Mouse (Mus musculus) midbrain, postnatal 0 days (tissue): ENCODE measurements at regions not wholly inside any gene's neighbourhood (a gene's known extent, or its start where the extent isn't known, plus 50 kb on each side); places are given as distances from the start of the nearest gene placed in this dataset.

Experiments used
- ATAC-seq: fragments of 200-750 bp; cut with Nextera tagmentation; 2 replicates; pipeline ENCODE4 v1.8.0; 2017; ENCODE audit warnings: moderate number of reproducible peaks, mild to moderate bottlenecking, moderate TSS enrichment, moderate library complexity; ENCODE audit not compliant: low FRiP score
- DNase-seq: peaks from one replicate; pipeline ENCODE4 v3.0.0-alpha.2; 2015; ENCODE audit warnings: low spot score
- H3K27ac ChIP-seq: fragments of 300-500 bp; sonication (generic); 2 replicates; pipeline ENCODE4 v1.5.1; 2014; ENCODE audit warnings: low read depth, mild to moderate bottlenecking, low read length, mixed read lengths
- H3K27me3 ChIP-seq: fragments of 300-500 bp; sonication (generic); 2 replicates; pipeline ENCODE4 v1.6.1; 2014; ENCODE audit warnings: low read length, control low read depth, mixed read lengths; ENCODE audit not compliant: insufficient read depth
- H3K36me3 ChIP-seq: fragments of 300-500 bp; sonication (generic); 2 replicates; pipeline ENCODE4 v1.6.1; 2014; ENCODE audit warnings: low read length, control low read depth, mixed read lengths; ENCODE audit not compliant: insufficient read depth
- H3K4me1 ChIP-seq: fragments of 300-500 bp; sonication (generic); 2 replicates; pipeline ENCODE4 v1.6.1; 2014; ENCODE audit warnings: mild to moderate bottlenecking, control low read depth, antibody characterized with exemption, low read length, mixed read lengths; ENCODE audit not compliant: insufficient read depth
- H3K4me2 ChIP-seq: fragments of 300-500 bp; sonication (generic); 2 replicates; pipeline ENCODE4 v1.6.1; 2014; ENCODE audit warnings: low read depth, mild to moderate bottlenecking, low read length, mixed read lengths; ENCODE audit not compliant: poor library complexity, severe bottlenecking
- H3K4me3 ChIP-seq: fragments of 300-500 bp; sonication (generic); 2 replicates; pipeline ENCODE4 v1.5.1; 2014; ENCODE audit warnings: low read depth, mild to moderate bottlenecking, low read length, moderate library complexity
- H3K9ac ChIP-seq: fragments of 300-500 bp; sonication (generic); replicated peaks from 2 replicates; pipeline ENCODE4 v1.6.1; 2014; ENCODE audit warnings: mild to moderate bottlenecking, low read length, moderate library complexity, mixed read lengths; ENCODE audit not compliant: poor library complexity, severe bottlenecking
- H3K9me3 ChIP-seq: fragments of 300-500 bp; sonication (generic); 2 replicates; pipeline ENCODE4 v1.6.1; 2016; ENCODE audit warnings: low read length, control low read depth
- CTCF ChIP-seq: IDR thresholded peaks from 2 replicates; pipeline ENCODE4 v1.5.1; 2016; ENCODE audit warnings: antibody characterized with exemption, mild to moderate bottlenecking
- whole genome bisulfite sequencing: fragments of 180-500 bp; shearing (Covaris S2); extraction: QIAGEN DNeasy Blood & Tissue Kit; methylation state at CpG from one replicate; pipeline ENCODE4 v1.1.7; 2014; 5-methylcytosine and 5-hydroxymethylcytosine counted together

DNA sequence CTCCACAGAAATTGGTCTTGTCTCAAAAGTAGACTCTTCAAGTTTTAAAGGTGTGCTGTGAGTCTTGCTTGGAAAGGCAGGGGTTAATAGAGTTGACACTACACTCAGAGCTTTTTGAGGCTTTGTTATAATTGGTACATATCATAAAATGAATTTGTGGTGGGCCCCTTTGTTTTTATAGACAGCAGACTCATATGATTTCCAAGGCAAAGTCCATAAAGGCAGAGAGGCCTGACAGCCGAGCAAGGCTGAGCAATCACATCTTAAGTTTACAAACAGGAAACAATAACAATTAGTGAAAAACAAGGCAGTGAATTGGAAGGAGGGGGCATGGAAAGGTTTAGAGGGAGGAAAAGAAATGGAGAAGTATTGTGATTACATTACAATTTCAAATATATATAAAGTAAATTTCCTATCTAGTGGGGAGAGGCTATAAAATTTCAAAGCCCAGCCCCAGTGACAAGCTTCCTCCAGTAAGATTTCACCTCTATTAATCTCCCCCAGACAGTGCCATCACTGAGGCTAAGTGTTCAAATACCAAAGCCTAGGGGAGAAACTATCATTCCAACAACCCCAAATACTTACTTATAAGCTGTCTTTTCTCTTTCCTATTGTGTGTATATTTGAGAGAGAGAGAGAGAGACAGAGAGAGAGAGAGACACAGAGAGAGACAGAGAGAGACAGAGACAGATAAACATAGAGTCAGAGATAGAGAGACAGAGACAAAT lies 91.3 kb downstream of the Rab11fip2 start:
- Histone ChIP-seq H3K9me3 (no peaks in the 10 kb centered on the region), H3K27me3 (no peaks in the 10 kb centered on the region), H3K4me2 (no peak overlapping the region), H3K9ac (no peak overlapping the region), H3K4me3 (no peak overlapping the region), H3K27ac (no peak overlapping the region), H3K4me1 (no peaks in the 10 kb centered on the region), H3K36me3 (no peaks in the 10 kb centered on the region)
- 74% methylated on average over 1 of the region's 1 CpGs for WGBS
- ATAC-seq (no peak), DNase-seq (no peak)
- TF ChIP-seq CTCF = no peak
